Comparison of ENCODE assay signal across 8 mouse cellular contexts in the genomic region with DNA sequence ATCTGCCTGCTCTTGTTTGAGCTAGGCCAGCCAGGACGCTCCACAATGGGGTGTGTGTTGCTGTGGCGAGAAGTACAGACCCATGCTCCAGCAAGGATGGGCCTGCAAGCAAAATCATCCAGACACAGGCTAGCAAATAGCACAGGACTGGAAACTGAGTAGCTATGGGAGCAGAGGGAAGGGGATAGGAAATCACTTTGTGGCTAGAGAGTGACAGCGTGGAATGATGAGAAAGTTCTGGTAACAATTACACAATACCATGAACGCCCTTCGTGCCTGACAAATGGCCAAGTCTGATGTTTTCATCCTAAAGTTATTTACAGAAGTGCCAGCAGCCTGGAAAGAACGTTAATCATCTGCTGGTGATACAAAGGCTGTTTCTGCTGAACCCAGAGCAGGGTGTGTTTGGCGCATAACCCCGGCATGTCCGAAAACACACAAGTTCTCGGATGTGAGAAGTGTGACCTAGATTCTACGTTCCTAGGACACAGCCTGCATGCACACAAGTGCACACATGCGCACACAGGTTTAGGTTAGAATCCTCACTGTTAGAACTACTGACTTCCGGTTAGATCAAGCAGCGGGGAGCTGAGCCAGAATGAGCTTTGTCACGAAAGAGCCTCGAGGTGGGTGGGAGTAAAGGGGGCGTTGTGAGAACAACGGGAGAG. TPM values are rescaled to one million over a fixed set of nuclear protein-coding genes. Genes with fewer than 3 reads are reported as not detected.
DNase-seq lines count a peak whose midpoint lies in the region; ATAC-seq and TF ChIP-seq lines count a peak whose summit lies in the region.

No protein-coding gene starts in this region.

- H3K4me2 ChIP-seq in hindbrain, embryonic 12.5 days (replicated peaks) = no peak overlapping the region
- no peak overlapping the region for H3K4me2 ChIP-seq in hindbrain, embryonic 11.5 days (replicated peaks; ENCODE audit: low read depth, low read length)
- H3K4me2 ChIP-seq in lung, embryonic 14.5 days = peak overlapping the region; percentile 13; the same call in 1 of the 2 replicates

- DNase-seq in hindbrain, embryonic 11.5 days (ENCODE audit: low spot score) = no peak
- DNase-seq in CD4-positive, CD25-positive, alpha-beta regulatory T cell, adult 2 months (ENCODE audit: low read depth, low spot score) = peak; percentile 52
- DNase-seq in induced T-regulatory cell, adult 2 months (ENCODE audit: low read depth) = peak; percentile 54
- peak; percentile 88 for DNase-seq in lung, embryonic 14.5 days
- DNase-seq in thymus, postnatal 25 days = peak; percentile 14
- no peak for DNase-seq in cerebellum, postnatal 10 days

- no peaks in the 10 kb centered on the region for H3K27me3 ChIP-seq in hindbrain, embryonic 12.5 days
- no peaks in the 10 kb centered on the region for H3K27me3 ChIP-seq in hindbrain, embryonic 11.5 days (ENCODE audit: control insufficient read depth, insufficient read depth, low read length)
- H3K27me3 ChIP-seq in lung, embryonic 14.5 days (ENCODE audit: insufficient read depth, low read length) = no peaks in the 10 kb centered on the region

- no peak overlapping the region for H3K9ac ChIP-seq in hindbrain, embryonic 12.5 days
- H3K9ac ChIP-seq in hindbrain, embryonic 11.5 days (ENCODE audit: low read depth, low read length) = no peak overlapping the region
- no peak overlapping the region for H3K9ac ChIP-seq in lung, embryonic 14.5 days

- no peaks in the 10 kb centered on the region for H3K9me3 ChIP-seq in hindbrain, embryonic 12.5 days (replicated peaks)
- no peaks in the 10 kb centered on the region for H3K9me3 ChIP-seq in hindbrain, embryonic 11.5 days (ENCODE audit: control insufficient read depth, low read length)
- no peaks in the 10 kb centered on the region for H3K9me3 ChIP-seq in lung, embryonic 14.5 days (ENCODE audit: low read depth, low read length)

- no peak for TF ChIP-seq CTCF in embryonic fibroblast, embryonic 13.5 days (IDR thresholded peaks at IDR 0.05; ENCODE audit: borderline replicate concordance, insufficient read depth, low read length)
- no peak for TF ChIP-seq CTCF in lung, embryonic 14.5 days (IDR thresholded peaks at IDR 0.05; ENCODE audit: low read depth)

- TF ChIP-seq POLR2A in embryonic fibroblast, embryonic 13.5 days (IDR thresholded peaks at IDR 0.05; ENCODE audit: low read depth, low read length) = no peak

- H3K27ac ChIP-seq in hindbrain, embryonic 12.5 days = peak overlapping the region; percentile 45
- H3K27ac ChIP-seq in hindbrain, embryonic 11.5 days (ENCODE audit: low read depth, low read length) = no peak overlapping the region
- H3K27ac ChIP-seq in embryonic fibroblast, embryonic 13.5 days (ENCODE audit: insufficient read depth, low read length) = peak overlapping the region; percentile 96
- H3K27ac ChIP-seq in lung, embryonic 14.5 days (ENCODE audit: low read depth) = peak overlapping the region; percentile 80

- peaks cover 12% of the 10 kb centered on the region for H3K4me1 ChIP-seq in hindbrain, embryonic 12.5 days
- no peaks in the 10 kb centered on the region for H3K4me1 ChIP-seq in hindbrain, embryonic 11.5 days (replicated peaks; ENCODE audit: control insufficient read depth, insufficient read depth, low read length)
- H3K4me1 ChIP-seq in embryonic fibroblast, embryonic 13.5 days (ENCODE audit: control insufficient read depth, insufficient read depth, low read length) = peaks cover 9% of the 10 kb centered on the region
- H3K4me1 ChIP-seq in lung, embryonic 14.5 days (ENCODE audit: insufficient read depth) = no peaks in the 10 kb centered on the region

- 66% methylated on average over 18 of the region's 18 CpGs for WGBS in hindbrain, embryonic 12.5 days
- 67% methylated on average over 18 of the region's 18 CpGs for WGBS in hindbrain, embryonic 11.5 days
- WGBS in lung, embryonic 14.5 days = 40% methylated on average over 18 of the region's 18 CpGs

- H3K4me3 ChIP-seq in hindbrain, embryonic 12.5 days = no peak overlapping the region
- no peak overlapping the region for H3K4me3 ChIP-seq in hindbrain, embryonic 11.5 days (ENCODE audit: low read depth, low read length)
- no peak overlapping the region for H3K4me3 ChIP-seq in embryonic fibroblast, embryonic 13.5 days (ENCODE audit: insufficient read depth, low read length)
- no peak overlapping the region for H3K4me3 ChIP-seq in lung, embryonic 14.5 days (ENCODE audit: low read depth, low read length)

- peaks cover 23% of the 10 kb centered on the region; the same call in 1 of the 2 replicates for H3K36me3 ChIP-seq in hindbrain, embryonic 12.5 days
- no peaks in the 10 kb centered on the region; the same call in 1 of the 2 replicates for H3K36me3 ChIP-seq in hindbrain, embryonic 11.5 days (ENCODE audit: control insufficient read depth, insufficient read depth, low read length)
- H3K36me3 ChIP-seq in lung, embryonic 14.5 days (ENCODE audit: insufficient read depth) = peaks cover 35% of the 10 kb centered on the region

- ATAC-seq in hindbrain, embryonic 12.5 days (ENCODE audit: low FRiP score) = 0 out of 2 replicates have a peak, but pooled peaks have one; percentile 5
- no peak for ATAC-seq in hindbrain, embryonic 11.5 days (ENCODE audit: low FRiP score)
- ATAC-seq in lung, embryonic 14.5 days (ENCODE audit: insufficient read depth) = peak; percentile 68

RNA-seq across cellular contexts. Expression of a gene that starts 10.0 kb away (rescaled TPM):
- 20.2 and 20.3 TPM in 2 replicates for polyA plus RNA-seq in hindbrain, embryonic 12.5 days (2016; fragmentation: Nextera tagmentation; extraction: Ambion mirVana)
- 22.2 and 23.8 TPM in 2 replicates for polyA plus RNA-seq in hindbrain, embryonic 11.5 days (2014; fragmentation: Nextera tagmentation; extraction: Ambion mirVana)
- polyA plus RNA-seq in embryonic fibroblast, embryonic 13.5 days (2011; ENCODE audit: insufficient read length, low read depth, missing spikeins) = 4.6 and 7.5 TPM in 2 replicates
- polyA plus RNA-seq in lung, embryonic 14.5 days (2014; fragmentation: Nextera tagmentation; extraction: Ambion mirVana) = 18.7 and 21.5 TPM in 2 replicates

RNA-seq across cellular contexts. Expression of a gene that starts 10.4 kb away (rescaled TPM):
- 58.4 and 60.3 TPM in 2 replicates for polyA plus RNA-seq in hindbrain, embryonic 12.5 days (2016; fragmentation: Nextera tagmentation; extraction: Ambion mirVana)
- polyA plus RNA-seq in hindbrain, embryonic 11.5 days (2014; fragmentation: Nextera tagmentation; extraction: Ambion mirVana) = 49.6 and 53.9 TPM in 2 replicates
- 89.2 and 96.0 TPM in 2 replicates for polyA plus RNA-seq in embryonic fibroblast, embryonic 13.5 days (2011; ENCODE audit: insufficient read length, low read depth, missing spikeins)
- 89.4 and 97.0 TPM in 2 replicates for polyA plus RNA-seq in lung, embryonic 14.5 days (2014; fragmentation: Nextera tagmentation; extraction: Ambion mirVana)

Comparison
In these comparisons a context has a peak if more than half of its experiments do, and no peak if none do; other contexts are left out.
1. DNase-seq: peak in CD4-positive, CD25-positive, alpha-beta regulatory T cell, adult 2 months (single experiment), induced T-regulatory cell, adult 2 months (single experiment), lung, embryonic 14.5 days (single experiment) and thymus, postnatal 25 days (single experiment); none in hindbrain, embryonic 11.5 days (single experiment) and cerebellum, postnatal 10 days (0 of 2).